Mouse (Mus musculus) erythroblast, embryonic 14.5 days (primary cell): Measurements from ENCODE around the gene Anpep. TPM values are rescaled to one million over a fixed set of nuclear protein-coding genes. Genes with fewer than 3 reads are reported as not detected.
"Not testable (repeated sequence)": the region's sequence is repeated elsewhere in the genome, so short reads cannot be mapped to it uniquely, and the experiment has no call there.

Experiments used
- H3K27me3 ChIP-seq: 2 replicates; pipeline ENCODE4 v1.6.1; 2012; ENCODE audit warnings: inconsistent platforms; ENCODE audit not compliant: control insufficient read depth
- H3K36me3 ChIP-seq: 2 replicates; pipeline ENCODE4 v1.6.1; 2012; ENCODE audit warnings: mild to moderate bottlenecking, inconsistent platforms; ENCODE audit not compliant: control insufficient read depth
- H3K4me1 ChIP-seq: 2 replicates; pipeline ENCODE4 v1.6.1; 2012; ENCODE audit warnings: inconsistent platforms; ENCODE audit not compliant: control insufficient read depth
- H3K4me3 ChIP-seq: replicated peaks from 2 replicates; pipeline ENCODE3; 2012; ENCODE audit warnings: moderate library complexity, mild to moderate bottlenecking, inconsistent platforms
- H3K9me3 ChIP-seq: 2 replicates; pipeline ENCODE4 v1.6.1; 2012; ENCODE audit warnings: low read length, inconsistent platforms, mixed read lengths; ENCODE audit not compliant: control insufficient read depth
- GATA1 ChIP-seq: IDR thresholded peaks from 2 replicates; pipeline ENCODE4 v1.6.1; 2012; ENCODE audit warnings: low read length, inconsistent platforms, mixed read lengths
- TAL1 ChIP-seq: IDR thresholded peaks from 3 replicates; pipeline ENCODE4 v1.6.1; 2012; ENCODE audit warnings: low read length, inconsistent platforms, mixed read lengths
- polyA plus RNA-seq: library from polyadenylated mRNA; stranded (reverse); fragments of >175 nt; gene quantifications from 2 replicates; pipeline ENCODE4 v1.2.3, GENCODE M21; 2012

Gene Anpep
- polyA plus RNA-seq, 1 experiment: 0.03 TPM

GRCm38 (mm10) chr7:79802037-79802436 is 58.8 kb downstream of the Anpep start:
- H3K27me3 ChIP-seq: no peaks in the 10 kb centered on the region
- TF ChIP-seq TAL1: no peak
- TF ChIP-seq GATA1: no peak
- no peaks in the 10 kb centered on the region for H3K9me3 ChIP-seq
- no peaks in the 10 kb centered on the region for H3K36me3 ChIP-seq
- H3K4me3 ChIP-seq: no peak overlapping the region
- no peaks in the 10 kb centered on the region for H3K4me1 ChIP-seq

GRCm38 (mm10) chr7:79801391-79801790 is 59.5 kb downstream of the Anpep start:
- no peaks in the 10 kb centered on the region for H3K27me3 ChIP-seq
- no peak for TF ChIP-seq GATA1
- H3K36me3 ChIP-seq: no peaks in the 10 kb centered on the region
- no peak overlapping the region for H3K4me3 ChIP-seq
- H3K9me3 ChIP-seq: no peaks in the 10 kb centered on the region
- H3K4me1 ChIP-seq: no peaks in the 10 kb centered on the region

GRCm38 (mm10) chr7:79800336-79800735 is 60.5 kb downstream of the Anpep start:
- H3K9me3 ChIP-seq: no peaks in the 10 kb centered on the region
- no peaks in the 10 kb centered on the region for H3K4me1 ChIP-seq
- no peak for TF ChIP-seq TAL1
- no peak for TF ChIP-seq GATA1
- no peaks in the 10 kb centered on the region for H3K27me3 ChIP-seq
- H3K4me3 ChIP-seq: no peak overlapping the region
- H3K36me3 ChIP-seq: no peaks in the 10 kb centered on the region

- TF ChIP-seq GATA1 (no peak), TAL1 (no peak)
- Histone ChIP-seq H3K9me3 (no peaks in the 10 kb centered on the region), H3K36me3 (no peaks in the 10 kb centered on the region), H3K4me1 (no peaks in the 10 kb centered on the region), H3K27me3 (peaks cover 4% of the 10 kb centered on the region), H3K4me3 (no peak overlapping the region)
Observed at GRCm38 (mm10) chr7:79799506-79799905, 61.4 kb downstream of the Anpep start.

- H3K27me3 ChIP-seq: peaks cover 8% of the 10 kb centered on the region
- H3K9me3 ChIP-seq: no peaks in the 10 kb centered on the region
- TF ChIP-seq GATA1 (no peak), TAL1 (no peak)
- H3K36me3 ChIP-seq: no peaks in the 10 kb centered on the region
- H3K4me1 ChIP-seq: no peaks in the 10 kb centered on the region
- no peak overlapping the region for H3K4me3 ChIP-seq
Observed at GRCm38 (mm10) chr7:79799048-79799447, 61.8 kb downstream of the Anpep start.

GRCm38 (mm10) chr7:79798606-79799005 is 62.3 kb downstream of the Anpep start:
- H3K36me3 ChIP-seq: no peaks in the 10 kb centered on the region
- TF ChIP-seq TAL1: no peak
- TF ChIP-seq GATA1: no peak
- H3K27me3 ChIP-seq: peaks cover 12% of the 10 kb centered on the region
- no peaks in the 10 kb centered on the region for H3K4me1 ChIP-seq
- H3K9me3 ChIP-seq: no peaks in the 10 kb centered on the region
- no peak overlapping the region for H3K4me3 ChIP-seq

GRCm38 (mm10) chr7:79793688-79794087 is 67.2 kb downstream of the Anpep start, which contains the start of gene Mesp1:
Mesp1 (minus strand) TSS chr7:79793788.
- Histone ChIP-seq H3K4me1 (peaks cover 9% of the 10 kb centered on the region), H3K4me3 (peak within 1 kb of the TSS; percentile 29), H3K36me3 (no peaks in the 10 kb centered on the region), H3K27me3 (peaks cover 47% of the 10 kb centered on the region), H3K9me3 (no peaks in the 10 kb centered on the region; the same call in 1 of the 2 replicates)
- TF ChIP-seq TAL1: no peak

- TF ChIP-seq GATA1 (no peak), TAL1 (no peak)
- Histone ChIP-seq H3K4me3 (peak overlapping the region; percentile 29), H3K36me3 (no peaks in the 10 kb centered on the region), H3K4me1 (peaks cover 9% of the 10 kb centered on the region), H3K9me3 (no peaks in the 10 kb centered on the region; the same call in 1 of the 2 replicates), H3K27me3 (peaks cover 47% of the 10 kb centered on the region)
Observed at GRCm38 (mm10) chr7:79792635-79793421, 68.0 kb downstream of the Anpep start.

GRCm38 (mm10) chr7:79789812-79790211 is 71.0 kb downstream of the Anpep start:
- H3K4me1 ChIP-seq, H3K4me3 ChIP-seq, H3K36me3 ChIP-seq, H3K9me3 ChIP-seq: not testable (repeated sequence)
- H3K27me3 ChIP-seq: peaks cover 46% of the 10 kb centered on the region

GRCm38 (mm10) chr7:79786295-79786694 is 74.6 kb downstream of the Anpep start:
- Histone ChIP-seq H3K36me3 (no peaks in the 10 kb centered on the region), H3K9me3 (no peaks in the 10 kb centered on the region), H3K4me3 (no peak overlapping the region), H3K4me1 (no peaks in the 10 kb centered on the region), H3K27me3 (peaks cover 14% of the 10 kb centered on the region)
- TF ChIP-seq TAL1 (no peak), GATA1 (no peak)
